Mouse (Mus musculus) cerebellum, adult 18-20 months (tissue): ENCODE data around the gene Zmym3.

Source experiments
- DNase-seq, 2 experiments: peaks; one replicate each; pipeline ENCODE4 v3.0.0; 2021

Gene Zmym3

GRCm38 (mm10) chrX:101420700-101421095 is at the start of gene Zmym3:
TSS of gene Zmym3 (minus strand) at chrX:101420849.
- no peak for DNase-seq

GRCm38 (mm10) chrX:101451591-101451990 is 30.9 kb upstream of the Zmym3 start:
- DNase-seq: no peak

- DNase-seq: no peak
Measured at GRCm38 (mm10) chrX:101451147-101451546, 30.5 kb upstream of the Zmym3 start.

GRCm38 (mm10) chrX:101448886-101449475 is 28.3 kb upstream of the Zmym3 start, which contains the start of gene Itgb1bp2:
TSS of gene Itgb1bp2 (plus strand) at chrX:101449088.
- DNase-seq: no peak

GRCm38 (mm10) chrX:101429976-101430375 is 9.3 kb upstream of the Zmym3 start:
- DNase-seq: no peak

GRCm38 (mm10) chrX:101429142-101429949 is 8.7 kb upstream of the Zmym3 start, which contains the start of gene Nono:
TSS of gene Nono (plus strand) at chrX:101429318.
- DNase-seq: peak; percentile 78 to 86

GRCm38 (mm10) chrX:101428785-101429141 is 8.1 kb upstream of the Zmym3 start:
- peak in 1 of 2 experiments; percentile 26 for DNase-seq

GRCm38 (mm10) chrX:101427774-101428173 is 7.1 kb upstream of the Zmym3 start:
- no peak for DNase-seq

GRCm38 (mm10) chrX:101423462-101423861 is 2.8 kb upstream of the Zmym3 start:
- no peak for DNase-seq

- peak; percentile 87 to 89 for DNase-seq
Measured at GRCm38 (mm10) chrX:101419725-101420699, 637 bp downstream of the Zmym3 start.

GRCm38 (mm10) chrX:101418946-101419724 is 1.5 kb downstream of the Zmym3 start:
- DNase-seq: peak; percentile 55 to 70

GRCm38 (mm10) chrX:101396459-101396858 is 24.2 kb downstream of the Zmym3 start:
- no peak for DNase-seq

GRCm38 (mm10) chrX:101394341-101394740 is 26.3 kb downstream of the Zmym3 start:
- no peak for DNase-seq

- no peak for DNase-seq
Measured at GRCm38 (mm10) chrX:101388866-101389537, 31.6 kb downstream of the Zmym3 start.

GRCm38 (mm10) chrX:101386222-101386621 is 34.4 kb downstream of the Zmym3 start:
- DNase-seq: no peak

- DNase-seq: peak; percentile 19 to 36
Measured at GRCm38 (mm10) chrX:101384439-101385137, 36.1 kb downstream of the Zmym3 start.

GRCm38 (mm10) chrX:101383455-101383854 is 37.2 kb downstream of the Zmym3 start:
- DNase-seq: peak; percentile 2 to 8

- DNase-seq: no peak
Measured at GRCm38 (mm10) chrX:101379744-101380143, 40.9 kb downstream of the Zmym3 start.

GRCm38 (mm10) chrX:101377076-101377475 is 43.6 kb downstream of the Zmym3 start:
- DNase-seq: no peak

- no peak for DNase-seq
Measured at GRCm38 (mm10) chrX:101376190-101376968, 44.3 kb downstream of the Zmym3 start, which contains the start of gene Gjb1. TSS of gene Gjb1 (plus strand) at chrX:101376378.
